Mouse (Mus musculus) hindbrain, postnatal 0 days (tissue): ENCODE measurements around the gene Pms2. TPM values are rescaled to one million over a fixed set of nuclear protein-coding genes. Genes with fewer than 3 reads are reported as not detected.

ENCODE experiments used
- ATAC-seq: fragments of 200-750 bp; cut with Nextera tagmentation; 2 replicates; pipeline ENCODE4 v1.8.0; 2017; ENCODE audit warnings: mild to moderate bottlenecking, moderate TSS enrichment, moderate library complexity
- DNase-seq: peaks from one replicate; pipeline ENCODE4 v3.0.0-alpha.2; 2015; ENCODE audit warnings: low spot score
- H3K27ac ChIP-seq: fragments of 300-500 bp; sonication (generic); 2 replicates; pipeline ENCODE4 v1.5.1; 2014; ENCODE audit warnings: mild to moderate bottlenecking
- H3K27me3 ChIP-seq: fragments of 300-500 bp; sonication (generic); 2 replicates; pipeline ENCODE4 v1.6.1; 2014; ENCODE audit warnings: low read length, mixed read lengths; ENCODE audit not compliant: insufficient read depth
- H3K36me3 ChIP-seq: fragments of 300-500 bp; sonication (generic); 2 replicates; pipeline ENCODE4 v1.6.1; 2014; ENCODE audit warnings: low read length, mixed read lengths; ENCODE audit not compliant: insufficient read depth
- H3K4me1 ChIP-seq: fragments of 300-500 bp; sonication (generic); 2 replicates; pipeline ENCODE4 v1.6.1; 2014; ENCODE audit warnings: antibody characterized with exemption, low read length, mixed read lengths; ENCODE audit not compliant: insufficient read depth
- H3K4me2 ChIP-seq: fragments of 300-500 bp; sonication (generic); 2 replicates; pipeline ENCODE4 v1.6.1; 2014; ENCODE audit warnings: low read depth, mild to moderate bottlenecking, low read length, moderate library complexity, mixed read lengths
- H3K4me3 ChIP-seq: fragments of 300-500 bp; sonication (generic); 2 replicates; pipeline ENCODE4 v1.5.1; 2014; ENCODE audit warnings: low read length
- H3K9ac ChIP-seq: fragments of 300-500 bp; sonication (generic); replicated peaks from 2 replicates; pipeline ENCODE4 v1.6.1; 2014; ENCODE audit warnings: mild to moderate bottlenecking, low read length, moderate library complexity, mixed read lengths
- H3K9me3 ChIP-seq: fragments of 300-500 bp; sonication (generic); 2 replicates; pipeline ENCODE4 v1.6.1; 2016; ENCODE audit warnings: low read length, mixed read lengths
- CTCF ChIP-seq: IDR thresholded peaks from 2 replicates; pipeline ENCODE4 v1.5.1; 2016; ENCODE audit warnings: antibody characterized with exemption, control low read depth, low read depth
- WGBS: fragments of 180-500 bp; shearing (Covaris S2); extraction: QIAGEN DNeasy Blood & Tissue Kit; methylation state at CpG from one replicate; pipeline ENCODE4 v1.1.7; 2014; 5-methylcytosine and 5-hydroxymethylcytosine counted together
- polyA plus RNA-seq: library from polyadenylated mRNA; unstranded; fragments of >200 nt; fragmentation: Nextera tagmentation; extraction: Ambion mirVana; gene quantifications from 2 replicates; pipeline ENCODE4 v1.2.1, GENCODE M21; 2015
- total RNA-seq: library from RNA; depleted of rRNA; stranded (reverse); fragments of >200 nt; gene quantifications from 2 replicates; pipeline ENCODE4 v1.2.3, GENCODE M21; 2014

Pms2 gene
- total and polyA plus RNA-seq, 2 experiments from 2014 or later: 22.8 to 23.7 TPM

DNA sequence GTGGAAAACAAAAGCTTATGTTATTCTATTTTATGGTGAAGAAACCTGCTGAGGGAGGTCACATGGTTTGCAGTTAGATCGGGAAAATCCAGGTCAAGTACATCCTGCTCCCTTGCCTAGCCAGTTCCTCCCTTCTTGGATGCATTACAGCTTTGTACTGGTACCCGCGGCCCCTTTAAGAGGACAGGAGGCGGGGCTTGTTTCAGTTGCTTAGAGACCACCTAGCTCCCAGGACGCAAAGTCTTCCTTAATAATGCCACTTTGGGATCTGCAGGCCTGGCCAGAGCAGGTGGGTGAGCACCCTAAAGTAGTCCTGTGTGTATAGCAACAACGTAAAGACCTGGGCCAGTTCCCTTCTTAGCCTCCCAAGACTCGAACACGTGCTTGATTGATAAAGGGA lies 23.1 kb downstream of the Pms2 start, which contains the start of gene Rsph10b:
Gene Rsph10b (plus strand): TSS at position 205 of the 400 bp plus-strand sequence.
- H3K4me3 ChIP-seq: no peak within 1 kb of the TSS
- no peaks in the 10 kb centered on the region for H3K9me3 ChIP-seq
- ATAC-seq (peak; percentile 32; the same call in 1 of the 2 replicates), DNase-seq (peak; percentile 48)
- H3K27ac ChIP-seq: no peak within 1 kb of the TSS
- no peaks in the 10 kb centered on the region for H3K27me3 ChIP-seq
- peak within 1 kb of the TSS; percentile 19; the same call in 1 of the 2 replicates for H3K4me2 ChIP-seq
- 14% methylated on average over 8 of the region's 8 CpGs for WGBS
- H3K36me3 ChIP-seq: peaks cover 28% of the 10 kb centered on the region
- no peak within 1 kb of the TSS for H3K9ac ChIP-seq
- no peaks in the 10 kb centered on the region for H3K4me1 ChIP-seq
- TF ChIP-seq CTCF: no peak

DNA sequence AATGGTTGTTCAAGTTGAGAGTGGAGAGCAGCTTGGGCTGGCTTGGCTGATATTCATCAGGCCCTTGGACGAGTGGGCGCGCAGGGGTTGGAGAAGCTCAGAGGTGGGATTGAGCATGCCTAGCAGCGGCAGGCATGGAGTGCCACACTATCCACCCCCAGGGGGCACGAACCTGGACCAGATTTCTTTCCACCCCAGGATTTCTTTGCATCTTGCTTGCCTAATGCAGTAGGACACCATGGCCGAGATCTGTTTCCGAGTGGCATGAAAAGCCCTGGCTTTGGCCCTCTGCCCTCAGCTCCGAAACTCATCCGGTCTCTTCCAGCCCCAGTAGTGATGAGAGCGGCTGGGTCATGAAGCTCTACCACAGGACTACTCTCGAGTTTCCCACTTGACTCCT lies 23.6 kb downstream of the Pms2 start:
- Histone ChIP-seq H3K9ac (no peak overlapping the region), H3K27ac (no peak overlapping the region), H3K9me3 (no peaks in the 10 kb centered on the region), H3K36me3 (peaks cover 23% of the 10 kb centered on the region), H3K4me1 (no peaks in the 10 kb centered on the region), H3K27me3 (no peaks in the 10 kb centered on the region), H3K4me2 (no peak overlapping the region), H3K4me3 (no peak overlapping the region)
- ATAC-seq (no peak), DNase-seq (no peak)
- WGBS: 73% methylated on average over 11 of the region's 11 CpGs
- no peak for TF ChIP-seq CTCF

DNA sequence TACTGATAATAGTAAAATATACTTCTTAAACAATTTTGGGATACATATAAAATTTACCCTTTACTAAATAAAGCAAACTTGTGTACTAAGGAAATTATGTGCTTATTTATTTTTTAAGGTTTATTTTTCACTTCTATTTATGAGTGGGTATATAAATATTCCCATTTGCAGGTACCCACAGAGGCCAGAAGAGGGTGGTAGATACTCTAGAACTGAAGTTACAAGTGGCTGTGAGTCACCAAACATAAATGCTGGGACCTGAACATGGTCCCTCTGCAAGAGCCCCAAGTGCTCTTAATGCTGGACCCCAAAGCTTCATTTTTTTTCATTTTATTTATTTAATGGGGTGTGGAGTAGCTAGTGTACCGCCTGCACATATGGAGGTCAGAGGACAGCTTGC lies 24.1 kb downstream of the Pms2 start:
- Histone ChIP-seq H3K4me2 (no peak overlapping the region), H3K27ac (no peak overlapping the region), H3K36me3 (peaks cover 18% of the 10 kb centered on the region), H3K4me3 (no peak overlapping the region), H3K27me3 (no peaks in the 10 kb centered on the region), H3K9ac (no peak overlapping the region), H3K4me1 (no peaks in the 10 kb centered on the region), H3K9me3 (no peaks in the 10 kb centered on the region)
- DNase-seq (no peak), ATAC-seq (no peak)
- TF ChIP-seq CTCF: no peak; the same call in 1 of the 2 replicates
- WGBS: 85% methylated on average over 1 of the region's 1 CpGs

DNA sequence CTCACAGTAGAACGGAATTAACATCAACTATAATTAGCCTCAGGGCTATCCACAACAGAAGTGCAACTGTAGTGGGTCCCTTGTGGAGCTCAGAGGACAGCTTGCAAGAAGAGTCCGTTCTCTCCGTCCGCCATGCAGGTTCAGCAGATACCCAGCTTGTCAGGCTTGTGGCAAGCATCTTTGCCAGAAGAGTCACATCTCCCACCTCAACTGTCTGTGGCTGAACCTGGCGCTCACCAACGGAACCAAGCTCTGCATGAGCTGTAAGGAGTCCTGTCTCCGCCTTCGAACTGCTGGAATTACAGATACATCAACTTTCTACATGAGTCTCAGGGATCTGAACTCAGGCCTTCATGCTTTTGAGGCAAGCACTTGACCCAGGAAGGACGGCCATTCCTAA lies 26.4 kb downstream of the Pms2 start:
- no peak overlapping the region for H3K4me3 ChIP-seq
- 87% methylated on average over 9 of the region's 9 CpGs for WGBS
- no peak overlapping the region for H3K9ac ChIP-seq
- no peak for DNase-seq
- H3K4me2 ChIP-seq: no peak overlapping the region
- ATAC-seq: no peak
- no peak for TF ChIP-seq CTCF
- H3K36me3 ChIP-seq: no peaks in the 10 kb centered on the region; the same call in 1 of the 2 replicates
- H3K9me3 ChIP-seq: no peaks in the 10 kb centered on the region
- H3K27me3 ChIP-seq: no peaks in the 10 kb centered on the region
- H3K4me1 ChIP-seq: no peaks in the 10 kb centered on the region
- no peak overlapping the region for H3K27ac ChIP-seq

DNA sequence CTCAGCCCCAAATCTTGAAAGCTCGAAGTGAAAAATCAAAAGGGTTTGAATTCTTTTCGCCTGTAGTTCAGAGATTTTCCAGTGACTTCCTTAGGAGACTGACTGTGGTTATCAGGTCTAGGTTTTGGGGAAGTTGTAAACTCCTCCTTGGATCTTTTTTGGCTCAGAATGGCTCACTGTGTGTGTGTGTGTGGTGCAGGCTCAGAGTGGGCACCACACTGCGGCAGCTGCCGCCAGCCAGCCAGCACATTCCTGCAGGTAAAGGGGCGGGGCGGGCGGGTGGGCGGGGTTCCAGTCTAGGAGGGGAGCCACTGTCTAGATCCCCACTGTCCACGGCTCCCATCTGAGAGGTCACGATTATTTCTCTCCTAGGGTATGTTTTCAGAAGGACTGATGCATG lies 31.8 kb downstream of the Pms2 start:
- no peak for DNase-seq
- Histone ChIP-seq H3K27ac (no peak overlapping the region), H3K9ac (no peak overlapping the region), H3K27me3 (no peaks in the 10 kb centered on the region), H3K4me1 (no peaks in the 10 kb centered on the region), H3K9me3 (no peaks in the 10 kb centered on the region), H3K36me3 (no peaks in the 10 kb centered on the region), H3K4me2 (no peak overlapping the region), H3K4me3 (no peak overlapping the region)
- ATAC-seq: no peak
- no peak for TF ChIP-seq CTCF
- WGBS: 21% methylated on average over 10 of the region's 10 CpGs

DNA sequence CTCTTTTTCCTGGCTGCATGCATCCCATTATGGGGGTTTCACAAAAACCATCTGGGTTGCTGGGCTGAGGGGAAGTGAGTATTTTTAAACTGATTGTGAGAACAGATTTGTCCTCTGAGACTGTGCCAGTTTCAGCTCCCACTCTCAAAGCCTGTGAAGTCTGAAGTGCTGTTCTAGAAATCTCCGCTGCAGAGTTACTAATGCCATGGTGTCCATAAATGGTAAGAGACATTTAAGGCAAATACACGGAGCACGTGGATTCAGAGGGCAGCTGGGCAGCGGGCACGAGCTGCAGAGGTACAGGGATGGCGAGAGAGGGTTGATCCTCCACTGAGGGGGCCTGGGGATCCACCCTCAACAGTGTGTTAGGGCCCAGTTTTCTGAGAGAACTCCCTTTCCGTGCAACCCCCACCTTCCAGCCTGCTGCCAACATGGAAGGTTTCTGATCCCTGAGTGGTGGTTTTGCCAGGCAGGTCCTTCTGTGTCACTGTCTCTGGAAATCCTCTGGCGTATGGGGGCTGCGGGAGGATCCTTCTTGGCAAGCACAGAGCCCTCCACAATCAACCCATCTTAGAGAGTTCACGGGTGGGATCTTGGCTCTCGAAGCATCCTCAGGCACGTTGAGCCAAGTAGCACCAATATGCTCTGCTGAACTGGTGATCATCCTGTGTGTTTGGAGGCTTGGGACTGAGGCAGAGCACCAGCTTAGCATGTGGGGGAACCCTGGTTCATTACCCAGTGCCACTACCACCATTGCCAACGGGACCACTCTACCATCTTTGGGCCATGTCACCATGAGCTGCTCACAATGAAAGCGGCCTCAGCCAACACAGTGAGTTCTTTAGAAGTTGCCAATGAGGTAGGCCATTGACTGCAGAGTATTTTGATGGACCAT lies 33.7 kb downstream of the Pms2 start:
- Histone ChIP-seq H3K4me3 (no peak overlapping the region), H3K9me3 (no peaks in the 10 kb centered on the region), H3K27me3 (no peaks in the 10 kb centered on the region), H3K27ac (no peak overlapping the region), H3K4me2 (no peak overlapping the region), H3K4me1 (no peaks in the 10 kb centered on the region), H3K9ac (no peak overlapping the region), H3K36me3 (no peaks in the 10 kb centered on the region)
- no peak for ATAC-seq
- TF ChIP-seq CTCF: no peak
- DNase-seq: no peak
- WGBS: 85% methylated on average over 14 of the region's 14 CpGs

DNA sequence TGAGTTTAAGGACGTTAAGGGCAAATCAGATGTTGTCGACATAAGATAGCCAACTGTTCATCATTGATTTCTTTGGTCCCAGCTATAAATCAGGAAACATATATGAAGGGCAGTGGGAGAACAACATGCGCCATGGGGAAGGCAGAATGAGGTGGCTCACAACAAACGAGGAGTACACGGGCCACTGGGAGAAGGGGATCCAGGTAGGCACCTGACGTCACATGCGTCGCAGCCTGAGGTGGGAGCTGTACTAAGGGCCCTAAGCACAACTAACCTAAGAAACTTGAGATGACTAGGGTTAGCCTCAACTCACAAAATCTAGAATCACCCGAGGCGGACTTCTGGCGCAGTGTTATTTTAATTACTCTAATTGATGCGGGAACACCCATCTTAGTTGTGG lies 38.6 kb downstream of the Pms2 start:
- Histone ChIP-seq H3K9me3 (no peaks in the 10 kb centered on the region), H3K27ac (no peak overlapping the region), H3K4me1 (no peaks in the 10 kb centered on the region), H3K27me3 (no peaks in the 10 kb centered on the region), H3K9ac (no peak overlapping the region), H3K4me3 (no peak overlapping the region), H3K4me2 (no peak overlapping the region), H3K36me3 (no peaks in the 10 kb centered on the region)
- DNase-seq (no peak), ATAC-seq (no peak)
- WGBS: 93% methylated on average over 12 of the region's 12 CpGs
- TF ChIP-seq CTCF: no peak
